Mouse (Mus musculus) heart, embryonic 16.5 days (tissue): ENCODE data around the gene Zfp398. TPM values are rescaled to one million over a fixed set of nuclear protein-coding genes. Genes with fewer than 3 reads are reported as not detected.
"Not testable (repeated sequence)": the region's sequence is repeated elsewhere in the genome, so short reads cannot be mapped to it uniquely, and the experiment has no call there.

ENCODE experiments used
- ATAC-seq: fragments of 200-750 bp; cut with Nextera tagmentation; replicated peaks from 2 replicates; pipeline ENCODE4 v1.8.0; 2017; ENCODE audit warnings: moderate number of reproducible peaks; ENCODE audit not compliant: insufficient read depth, low FRiP score; ENCODE audit errors: extremely low read depth
- H3K27ac ChIP-seq: fragments of 300-500 bp; sonication (generic); 2 replicates; pipeline ENCODE4 v1.5.1; 2014; ENCODE audit warnings: mild to moderate bottlenecking, low read length, control low read depth, moderate library complexity
- H3K27me3 ChIP-seq: fragments of 300-500 bp; sonication (generic); 2 replicates; pipeline ENCODE4 v1.6.1; 2014; ENCODE audit warnings: low read length, mixed read lengths; ENCODE audit not compliant: control insufficient read depth, insufficient read depth
- H3K36me3 ChIP-seq: fragments of 300-500 bp; sonication (generic); 2 replicates; pipeline ENCODE4 v1.6.1; 2014; ENCODE audit not compliant: control insufficient read depth, insufficient read depth
- H3K4me1 ChIP-seq: fragments of 300-500 bp; sonication (generic); 2 replicates; pipeline ENCODE4 v1.6.1; 2014; ENCODE audit warnings: low read length, mixed read lengths; ENCODE audit not compliant: control insufficient read depth, insufficient read depth
- H3K4me2 ChIP-seq: fragments of 300-500 bp; sonication (generic); 2 replicates; pipeline ENCODE4 v1.6.1; 2014; ENCODE audit warnings: low read depth, mild to moderate bottlenecking, control low read depth, low read length
- H3K4me3 ChIP-seq: fragments of 300-500 bp; sonication (generic); 2 replicates; pipeline ENCODE4 v1.5.1; 2014; ENCODE audit warnings: mild to moderate bottlenecking, control low read depth, low read length
- H3K9ac ChIP-seq: fragments of 300-500 bp; sonication (generic); 2 replicates; pipeline ENCODE4 v1.6.1; 2014; ENCODE audit warnings: low read length, control low read depth
- H3K9me3 ChIP-seq: fragments of 300-500 bp; sonication (generic); replicated peaks from 2 replicates; pipeline ENCODE4 v1.6.1; 2016; ENCODE audit warnings: low read length; ENCODE audit not compliant: control insufficient read depth
- WGBS: fragments of 180-500 bp; shearing (Covaris S2); extraction: QIAGEN DNeasy Blood & Tissue Kit; methylation state at CpG from one replicate; pipeline ENCODE4 v1.1.7; 2014; 5-methylcytosine and 5-hydroxymethylcytosine counted together
- polyA plus RNA-seq: library from polyadenylated mRNA; unstranded; fragments of >200 nt; fragmentation: Nextera tagmentation; extraction: Ambion mirVana; gene quantifications from 2 replicates; pipeline ENCODE4 v1.2.1, GENCODE M21; 2015

Zfp398 gene
- polyA plus RNA-seq, 1 experiment from 2014 or later, result 4.7 TPM

- under 1% methylated on average over 49 of the region's 49 CpGs for WGBS
Observed at GRCm38 (mm10) chr6:47835984-47836521, 592 bp downstream of the Zfp398 start.

GRCm38 (mm10) chr6:47837630-47838029 is 2.2 kb downstream of the Zfp398 start:
- H3K9ac ChIP-seq, result no peak overlapping the region
- peaks cover 6% of the 10 kb centered on the region for H3K4me1 ChIP-seq
- 29% methylated on average over 2 of the region's 2 CpGs for WGBS
- no peaks in the 10 kb centered on the region for H3K9me3 ChIP-seq
- no peak overlapping the region for H3K4me3 ChIP-seq
- no peak for ATAC-seq
- H3K27me3 ChIP-seq, result no peaks in the 10 kb centered on the region
- no peaks in the 10 kb centered on the region; the same call in 1 of the 2 replicates for H3K36me3 ChIP-seq
- no peak overlapping the region for H3K4me2 ChIP-seq
- no peak overlapping the region for H3K27ac ChIP-seq

More at GRCm38 (mm10) chr6:47835984-47836521, 592 bp downstream of the Zfp398 start:
- no peaks in the 10 kb centered on the region; the same call in 1 of the 2 replicates for H3K36me3 ChIP-seq
- peak overlapping the region; percentile 94 for H3K27ac ChIP-seq
- H3K4me1 ChIP-seq, result peaks cover 6% of the 10 kb centered on the region
- peak; percentile 83 for ATAC-seq
- no peaks in the 10 kb centered on the region for H3K27me3 ChIP-seq
- peak overlapping the region; percentile 83 for H3K4me3 ChIP-seq
- peak overlapping the region; percentile 95 for H3K9ac ChIP-seq
- peak overlapping the region; percentile 66 for H3K4me2 ChIP-seq
- no peaks in the 10 kb centered on the region for H3K9me3 ChIP-seq

GRCm38 (mm10) chr6:47841077-47841476 is 5.6 kb downstream of the Zfp398 start:
- Histone ChIP-seq H3K36me3 (no peaks in the 10 kb centered on the region; the same call in 1 of the 2 replicates), H3K27ac (no peak overlapping the region), H3K4me1 (peaks cover 6% of the 10 kb centered on the region), H3K27me3 (no peaks in the 10 kb centered on the region), H3K4me3 (no peak overlapping the region), H3K9ac (no peak overlapping the region), H3K9me3 (no peaks in the 10 kb centered on the region), H3K4me2 (no peak overlapping the region)
- no peak for ATAC-seq
- 76% methylated on average over 1 of the region's 1 CpGs for WGBS

- Histone ChIP-seq H3K9me3 (no peaks in the 10 kb centered on the region), H3K36me3 (no peaks in the 10 kb centered on the region; the same call in 1 of the 2 replicates), H3K4me2 (no peak overlapping the region), H3K4me3 (no peak overlapping the region), H3K27me3 (no peaks in the 10 kb centered on the region), H3K4me1 (peaks cover 2% of the 10 kb centered on the region), H3K27ac (no peak overlapping the region), H3K9ac (no peak overlapping the region)
- 95% methylated on average over 2 of the region's 2 CpGs for WGBS
- no peak for ATAC-seq
Observed at GRCm38 (mm10) chr6:47841831-47842230, 6.4 kb downstream of the Zfp398 start.

- Histone ChIP-seq H3K4me1 (no peaks in the 10 kb centered on the region; the same call in none of the 2 replicates), H3K9ac (no peak overlapping the region), H3K27me3 (no peaks in the 10 kb centered on the region), H3K27ac (no peak overlapping the region), H3K9me3 (no peaks in the 10 kb centered on the region), H3K4me3 (no peak overlapping the region), H3K4me2 (no peak overlapping the region), H3K36me3 (no peaks in the 10 kb centered on the region; the same call in 1 of the 2 replicates)
- no peak for ATAC-seq
- 84% methylated on average over 1 of the region's 1 CpGs for WGBS
Observed at GRCm38 (mm10) chr6:47842337-47842736, 6.9 kb downstream of the Zfp398 start.

GRCm38 (mm10) chr6:47845779-47846178 is 10.3 kb downstream of the Zfp398 start:
- no peak for ATAC-seq
- Histone ChIP-seq H3K4me1 (no peaks in the 10 kb centered on the region), H3K27ac (no peak overlapping the region), H3K9ac (no peak overlapping the region), H3K4me2 (no peak overlapping the region), H3K27me3 (no peaks in the 10 kb centered on the region), H3K9me3 (no peaks in the 10 kb centered on the region), H3K4me3 (no peak overlapping the region), H3K36me3 (no peaks in the 10 kb centered on the region)

- 90% methylated on average over 6 of the region's 6 CpGs for WGBS
- Histone ChIP-seq H3K4me1 (no peaks in the 10 kb centered on the region), H3K4me2 (no peak overlapping the region), H3K27me3 (no peaks in the 10 kb centered on the region), H3K36me3 (peaks cover 13% of the 10 kb centered on the region), H3K9me3 (no peaks in the 10 kb centered on the region), H3K4me3 (no peak overlapping the region), H3K27ac (no peak overlapping the region), H3K9ac (no peak overlapping the region)
- ATAC-seq, result no peak
Observed at GRCm38 (mm10) chr6:47857241-47857640, 21.8 kb downstream of the Zfp398 start.

- not testable (repeated sequence) for H3K9me3 ChIP-seq, H3K4me3 ChIP-seq, H3K9ac ChIP-seq, H3K4me1 ChIP-seq, H3K27ac ChIP-seq, H3K4me2 ChIP-seq, H3K27me3 ChIP-seq, ATAC-seq
- 91% methylated on average over 3 of the region's 3 CpGs for WGBS
- peaks cover 14% of the 10 kb centered on the region for H3K36me3 ChIP-seq
Observed at GRCm38 (mm10) chr6:47857729-47858128, 22.3 kb downstream of the Zfp398 start.

- Histone ChIP-seq H3K36me3 (peaks cover 5% of the 10 kb centered on the region; the same call in 1 of the 2 replicates), H3K9ac (no peak overlapping the region), H3K27me3 (no peaks in the 10 kb centered on the region), H3K9me3 (no peaks in the 10 kb centered on the region), H3K4me2 (no peak overlapping the region), H3K4me1 (no peaks in the 10 kb centered on the region), H3K4me3 (no peak overlapping the region), H3K27ac (no peak overlapping the region)
- no peak for ATAC-seq
- 86% methylated on average over 5 of the region's 5 CpGs for whole genome bisulfite sequencing
Observed at GRCm38 (mm10) chr6:47872266-47872665, 36.8 kb downstream of the Zfp398 start.
